Mouse (Mus musculus) adrenal gland, postnatal 25 days (tissue): ENCODE results near the gene Esrra. TPM values are rescaled to one million over a fixed set of nuclear protein-coding genes. Genes with fewer than 3 reads are reported as not detected.
A peak's percentile ranks its signal among the peaks of the same experiment; 100 is the strongest.

ENCODE experiments used
- DNase-seq: peaks from one replicate; pipeline ENCODE4 v3.0.0; 2021; ENCODE audit warnings: mixed read lengths
- total RNA-seq: library from RNA; stranded (reverse); gene quantifications from 2 replicates; pipeline ENCODE4 v1.2.3, GENCODE M21; 2021

Esrra gene
- total RNA-seq, 1 experiment from 2014 or later = 44.2 TPM

- peak; percentile 97 for DNase-seq
Measured at GRCm38 (mm10) chr19:6941372-6942248, 20.0 kb upstream of the Esrra start, which contains the start of gene Bad. Gene Bad (plus strand): TSS chr19:6941861.

GRCm38 (mm10) chr19:6940396-6941351 lies 19.1 kb upstream of the Esrra start:
- no peak for DNase-seq

- no peak for DNase-seq
Measured at GRCm38 (mm10) chr19:6939106-6940002, 17.7 kb upstream of the Esrra start.

- DNase-seq = no peak
Measured at GRCm38 (mm10) chr19:6937541-6938465, 16.2 kb upstream of the Esrra start.

- no peak for DNase-seq
Measured at GRCm38 (mm10) chr19:6936299-6936698, 14.7 kb upstream of the Esrra start.

- DNase-seq = no peak
Measured at GRCm38 (mm10) chr19:6934195-6934977, 12.8 kb upstream of the Esrra start, which contains the start of gene Kcnk4. Gene Kcnk4 (minus strand): TSS chr19:6934515.

- no peak for DNase-seq
Measured at GRCm38 (mm10) chr19:6933436-6934194, 12.0 kb upstream of the Esrra start.

- DNase-seq = no peak
Measured at GRCm38 (mm10) chr19:6933102-6933435, 11.5 kb upstream of the Esrra start.

- DNase-seq = no peak
Measured at GRCm38 (mm10) chr19:6932018-6932417, 10.4 kb upstream of the Esrra start.

GRCm38 (mm10) chr19:6931002-6931401 lies 9.4 kb upstream of the Esrra start:
- DNase-seq = no peak

- DNase-seq = no peak
Measured at GRCm38 (mm10) chr19:6928080-6928479, 6.5 kb upstream of the Esrra start.

GRCm38 (mm10) chr19:6926559-6927255 lies 5.1 kb upstream of the Esrra start:
- no peak for DNase-seq

GRCm38 (mm10) chr19:6925611-6926329 lies 4.2 kb upstream of the Esrra start:
- DNase-seq = no peak

- DNase-seq = no peak
Measured at GRCm38 (mm10) chr19:6925307-6925573, 3.6 kb upstream of the Esrra start, which contains the start of gene Catsperz. Gene Catsperz (minus strand): TSS chr19:6925380.

GRCm38 (mm10) chr19:6924461-6925306 lies 3.1 kb upstream of the Esrra start:
- peak; percentile 90 for DNase-seq

- no peak for DNase-seq
Measured at GRCm38 (mm10) chr19:6922901-6923735, 1.5 kb upstream of the Esrra start.
